Mouse (Mus musculus) C2C12 (cell line): Measurements from ENCODE around the gene Atp2b4. TPM values are rescaled to one million over a fixed set of nuclear protein-coding genes. Genes with fewer than 3 reads are reported as not detected.

Source experiments
- H3K27me3 ChIP-seq: one replicate; pipeline ENCODE4 v1.6.1; 2011; ENCODE audit not compliant: control insufficient read depth, insufficient read depth, insufficient read length
- H3K36me3 ChIP-seq: one replicate; pipeline ENCODE4 v1.6.1; 2011; ENCODE audit not compliant: control insufficient read depth, insufficient read depth
- H3K4me3 ChIP-seq: one replicate; pipeline ENCODE4 v1.5.1; 2011; ENCODE audit warnings: mild to moderate bottlenecking, control low read depth; ENCODE audit not compliant: poor library complexity, insufficient read depth, severe bottlenecking
- H3K79me2 ChIP-seq: one replicate; pipeline ENCODE4 v1.6.1; 2011; ENCODE audit not compliant: control insufficient read depth, insufficient read depth
- H3K79me3 ChIP-seq: one replicate; pipeline ENCODE4 v1.6.1; 2011; ENCODE audit warnings: low read depth, control low read depth
- H3ac ChIP-seq: one replicate; pipeline ENCODE3; 2011; ENCODE audit warnings: low read depth; ENCODE audit not compliant: control insufficient read depth, insufficient read length
- CEBPB ChIP-seq: IDR thresholded peaks from one replicate; pipeline ENCODE4 v1.6.1; 2011; ENCODE audit warnings: low read depth, mild to moderate bottlenecking, control low read depth, moderate library complexity
- CTCF ChIP-seq: IDR thresholded peaks from one replicate; pipeline ENCODE4 v1.5.1; 2011; ENCODE audit not compliant: control insufficient read depth, insufficient read depth, insufficient read length
- FOSL1 ChIP-seq: IDR thresholded peaks from one replicate; pipeline ENCODE4 v1.8.0; 2011; ENCODE audit warnings: mild to moderate bottlenecking, low read length; ENCODE audit not compliant: poor library complexity, insufficient read depth, severe bottlenecking
- MAX ChIP-seq: IDR thresholded peaks from one replicate; pipeline ENCODE4 v1.6.1; 2011; ENCODE audit warnings: mild to moderate bottlenecking, control low read depth
- MYOD1 ChIP-seq: IDR thresholded peaks from one replicate; pipeline ENCODE4 v1.6.1; 2011; ENCODE audit warnings: low read depth; ENCODE audit not compliant: control insufficient read depth, insufficient read length
- MYOG ChIP-seq: IDR thresholded peaks from one replicate; pipeline ENCODE4 v1.6.1; 2011; ENCODE audit not compliant: control insufficient read depth, insufficient read length; ENCODE audit errors: extremely low read depth
- USF1 ChIP-seq: IDR thresholded peaks from one replicate; pipeline ENCODE4 v1.6.1; 2011; ENCODE audit warnings: low read depth, mild to moderate bottlenecking, control low read depth, moderate library complexity
- polyA plus RNA-seq: library from polyadenylated mRNA; unstranded; fragments of >200 nt; fragmentation: generic; extraction: Trizol; gene quantifications from one replicate; pipeline ENCODE4 v1.2.1, GENCODE M21; 2012; ENCODE audit warnings: missing spikeins

The Atp2b4 gene
- polyA plus RNA-seq, 1 experiment = 3.0 TPM

DNA sequence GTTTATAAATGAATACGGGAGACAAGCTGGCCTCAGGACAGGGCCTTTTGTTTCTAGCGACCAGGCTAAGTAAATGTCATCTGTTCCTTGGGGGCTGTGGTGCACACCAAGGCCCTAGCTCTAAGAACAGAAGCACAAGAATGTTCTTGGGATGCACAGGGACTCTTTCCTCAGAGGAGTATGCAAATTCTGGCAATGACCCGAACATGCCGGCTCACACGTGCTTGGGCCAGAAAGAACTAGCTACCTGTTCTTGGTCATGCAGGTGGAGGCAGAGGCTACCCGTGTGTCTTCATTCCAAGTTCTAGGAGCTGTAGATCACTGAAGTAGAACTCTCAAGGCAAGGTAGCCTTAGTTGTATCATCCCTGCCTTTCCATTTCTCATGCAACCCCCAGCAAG is 59.7 kb downstream of the Atp2b4 start:
- Histone ChIP-seq H3K79me2 (no peaks in the 10 kb centered on the region), H3K4me3 (no peak overlapping the region), H3ac (no peak overlapping the region), H3K27me3 (no peaks in the 10 kb centered on the region), H3K36me3 (no peaks in the 10 kb centered on the region), H3K79me3 (no peaks in the 10 kb centered on the region)
- TF ChIP-seq CTCF (no peak), USF1 (no peak), MAX (no peak), FOSL1 (no peak), CEBPB (no peak), MYOD1 (no peak), MYOG (no peak)

DNA sequence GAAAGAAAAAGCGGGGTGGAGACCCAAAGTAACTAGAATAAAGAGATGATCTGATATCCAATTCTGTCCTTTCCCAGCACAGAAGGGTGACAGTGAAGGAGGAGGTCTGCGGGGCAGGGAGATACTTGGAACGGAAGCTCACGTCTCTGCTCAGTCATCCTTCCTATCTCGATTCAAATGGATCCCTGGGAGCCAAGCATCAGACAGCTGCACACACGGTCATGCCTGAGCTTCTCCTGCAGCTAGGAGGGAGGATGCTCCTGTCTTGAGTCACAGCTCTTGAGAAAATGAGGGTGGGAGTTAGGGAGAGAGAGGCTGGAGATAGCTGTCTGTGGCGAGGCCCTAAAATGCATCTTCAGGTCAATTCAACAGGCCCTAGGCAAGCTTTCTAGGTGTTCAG is 64.2 kb downstream of the Atp2b4 start:
- Histone ChIP-seq H3K79me2 (no peaks in the 10 kb centered on the region), H3ac (peak overlapping the region; percentile 15), H3K4me3 (no peak overlapping the region), H3K27me3 (no peaks in the 10 kb centered on the region), H3K79me3 (no peaks in the 10 kb centered on the region), H3K36me3 (no peaks in the 10 kb centered on the region)
- no peak for TF ChIP-seq USF1
- TF ChIP-seq CEBPB = no peak
- no peak for TF ChIP-seq MYOG
- TF ChIP-seq MYOD1 = peak; percentile 70
- TF ChIP-seq FOSL1 = no peak
- no peak for TF ChIP-seq MAX
- TF ChIP-seq CTCF = no peak

GRCm38 (mm10) chr1:133735995-133736652 is 64.7 kb downstream of the Atp2b4 start:
- TF ChIP-seq MAX = no peak
- no peak for TF ChIP-seq FOSL1
- TF ChIP-seq CTCF = peak; percentile 90
- TF ChIP-seq USF1 = no peak
- TF ChIP-seq CEBPB = no peak
- Histone ChIP-seq H3K79me3 (no peaks in the 10 kb centered on the region), H3K27me3 (no peaks in the 10 kb centered on the region), H3K79me2 (no peaks in the 10 kb centered on the region), H3ac (no peak overlapping the region), H3K36me3 (no peaks in the 10 kb centered on the region), H3K4me3 (no peak overlapping the region)

- H3K27me3 ChIP-seq = no peaks in the 10 kb centered on the region
- no peaks in the 10 kb centered on the region for H3K79me2 ChIP-seq
- H3K4me3 ChIP-seq = no peak overlapping the region
- no peak overlapping the region for H3ac ChIP-seq
- H3K79me3 ChIP-seq = no peaks in the 10 kb centered on the region
- TF ChIP-seq MYOG (no peak), FOSL1 (no peak), MAX (no peak), USF1 (no peak), CTCF (no peak), MYOD1 (no peak), CEBPB (no peak)
- no peaks in the 10 kb centered on the region for H3K36me3 ChIP-seq
Measured at GRCm38 (mm10) chr1:133732814-133733213, 68.0 kb downstream of the Atp2b4 start.

GRCm38 (mm10) chr1:133728339-133728738 is 72.5 kb downstream of the Atp2b4 start:
- Histone ChIP-seq H3K36me3 (no peaks in the 10 kb centered on the region), H3K4me3 (no peak overlapping the region), H3K79me2 (no peaks in the 10 kb centered on the region), H3K27me3 (no peaks in the 10 kb centered on the region), H3ac (no peak overlapping the region), H3K79me3 (no peaks in the 10 kb centered on the region)
- TF ChIP-seq USF1 (no peak), FOSL1 (no peak), MYOG (no peak), MYOD1 (no peak), CEBPB (no peak), MAX (no peak), CTCF (no peak)

DNA sequence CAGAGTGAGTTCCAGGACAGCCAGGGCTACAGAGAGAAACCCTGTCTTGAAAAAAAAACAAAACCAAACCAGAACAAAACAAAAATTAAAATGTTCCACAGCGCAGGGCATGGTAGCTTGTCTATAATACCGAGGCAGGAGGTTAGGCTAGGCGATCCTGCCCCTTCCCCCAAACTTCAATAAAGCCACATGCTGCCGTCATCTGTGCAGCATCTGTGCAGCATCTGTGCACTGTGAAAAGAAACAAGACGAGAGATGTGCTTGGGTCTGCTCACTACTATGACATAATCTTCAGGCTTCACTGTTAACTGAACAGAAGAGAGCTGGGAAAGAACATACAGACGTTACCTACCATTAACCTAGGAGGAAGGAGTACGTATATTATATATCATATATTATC is 80.5 kb downstream of the Atp2b4 start:
- no peak overlapping the region for H3ac ChIP-seq
- TF ChIP-seq MAX = no peak
- H3K79me3 ChIP-seq = no peaks in the 10 kb centered on the region
- H3K36me3 ChIP-seq = no peaks in the 10 kb centered on the region
- no peaks in the 10 kb centered on the region for H3K79me2 ChIP-seq
- H3K27me3 ChIP-seq = no peaks in the 10 kb centered on the region
- H3K4me3 ChIP-seq = no peak overlapping the region
